Mouse (Mus musculus): ENCODE data around the gene Olfr735.

DNA sequence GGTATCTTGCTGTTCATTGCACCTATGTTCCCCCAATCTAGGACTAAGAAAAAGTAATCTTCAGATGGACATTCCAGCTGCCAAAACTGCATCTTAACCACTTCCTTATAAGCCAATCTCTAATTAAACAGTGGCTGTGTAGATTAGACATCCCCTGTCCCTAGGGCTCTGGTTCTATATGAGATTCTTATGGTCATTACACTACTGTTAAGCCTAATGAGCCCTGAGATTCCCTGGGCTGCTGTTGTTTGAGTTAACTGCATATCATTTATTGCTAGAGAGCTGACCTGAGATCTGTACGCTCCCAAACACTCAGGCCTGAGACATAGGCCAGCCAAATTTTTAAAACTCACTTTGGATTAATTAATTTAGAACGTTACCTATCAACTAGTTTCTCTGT lies at the start of gene Olfr735:
- no peak for TF ChIP-seq CTCF (IDR thresholded peaks at IDR 0.05; ENCODE audit: borderline replicate concordance, insufficient read depth, low read depth, low read length)
- no peak for TF ChIP-seq POLR2A (IDR thresholded peaks at IDR 0.05; ENCODE audit: borderline replicate concordance, insufficient read depth, low read length)
